Mouse (Mus musculus) brain, embryonic 14.5 days (tissue): ENCODE measurements around the gene Pbp2.

Experiments used
- CTCF ChIP-seq: fragments of 200-500 bp; IDR thresholded peaks from 2 replicates; pipeline ENCODE4 v1.5.1; 2012; ENCODE audit warnings: inconsistent platforms, mild to moderate bottlenecking, moderate library complexity, borderline replicate concordance; ENCODE audit not compliant: insufficient read depth, insufficient read length; ENCODE audit errors: extremely low read depth
- POLR2A ChIP-seq: fragments of 200-500 bp; IDR thresholded peaks from 2 replicates; pipeline ENCODE4 v1.6.1; 2012; ENCODE audit warnings: mild to moderate bottlenecking, inconsistent platforms, borderline replicate concordance; ENCODE audit not compliant: poor library complexity, insufficient read depth, insufficient read length, severe bottlenecking; ENCODE audit errors: extremely low read depth

DNA sequence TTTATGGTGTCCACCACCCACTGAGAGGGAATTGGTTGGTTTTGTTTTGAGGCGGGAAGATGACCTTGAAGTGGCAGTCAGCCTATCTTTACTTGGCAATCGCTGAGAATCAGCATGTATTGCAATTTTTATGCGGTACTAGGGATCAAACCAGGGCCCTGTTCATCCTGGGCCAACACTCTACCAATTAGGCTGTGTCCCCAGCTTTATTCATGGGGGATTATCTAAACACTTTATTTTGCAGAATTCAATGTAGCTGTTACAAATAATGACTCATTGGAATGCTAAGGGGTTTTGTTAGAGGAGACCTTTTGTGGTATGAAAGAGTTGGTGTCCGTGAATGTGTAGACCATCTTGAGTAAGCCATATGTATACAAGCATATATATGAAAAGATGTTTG lies 42.3 kb upstream of the Pbp2 start:
- no peak for TF ChIP-seq CTCF
- no peak for TF ChIP-seq POLR2A
